Mouse (Mus musculus) cerebellum, adult 8-10 months (tissue): ENCODE results near the gene Ptprd.
A peak's percentile ranks its signal among the peaks of the same experiment; 100 is the strongest.
"Not testable (repeated sequence)": the region's sequence is repeated elsewhere in the genome, so short reads cannot be mapped to it uniquely, and the experiment has no call there.

ENCODE experiments used
- DNase-seq: peaks from one replicate; pipeline ENCODE4 v3.0.0; 2022

The Ptprd gene

DNA sequence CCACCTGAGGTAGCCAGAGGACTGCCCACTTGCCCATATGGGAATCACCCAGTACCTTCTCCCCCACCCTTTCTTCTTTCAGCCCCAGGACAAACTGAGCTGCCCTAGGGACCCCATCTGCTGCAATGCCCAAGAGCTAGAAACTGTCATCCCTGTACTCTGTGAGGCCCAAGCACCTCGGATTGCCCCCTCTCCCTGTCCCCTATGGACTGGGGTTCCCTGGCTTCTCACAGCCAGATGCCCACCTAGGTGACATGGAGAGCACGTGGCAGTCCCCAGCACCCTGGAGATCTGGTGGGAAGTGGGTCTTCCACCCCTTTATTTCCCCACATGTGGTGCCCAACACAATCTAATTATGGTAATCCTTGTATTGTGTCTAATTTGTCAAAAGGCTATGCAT, 331.5 kb downstream of the Ptprd start:
- DNase-seq = no peak

GRCm38 (mm10) chr4:77861269-77861668, 350.5 kb downstream of the Ptprd start:
- DNase-seq = no peak

- DNase-seq = not testable (repeated sequence)
These were observed 414.4 kb downstream of the Ptprd start for GRCm38 (mm10) chr4:77797391-77797790.

GRCm38 (mm10) chr4:77777237-77777636, 434.5 kb downstream of the Ptprd start:
- DNase-seq = no peak

DNA sequence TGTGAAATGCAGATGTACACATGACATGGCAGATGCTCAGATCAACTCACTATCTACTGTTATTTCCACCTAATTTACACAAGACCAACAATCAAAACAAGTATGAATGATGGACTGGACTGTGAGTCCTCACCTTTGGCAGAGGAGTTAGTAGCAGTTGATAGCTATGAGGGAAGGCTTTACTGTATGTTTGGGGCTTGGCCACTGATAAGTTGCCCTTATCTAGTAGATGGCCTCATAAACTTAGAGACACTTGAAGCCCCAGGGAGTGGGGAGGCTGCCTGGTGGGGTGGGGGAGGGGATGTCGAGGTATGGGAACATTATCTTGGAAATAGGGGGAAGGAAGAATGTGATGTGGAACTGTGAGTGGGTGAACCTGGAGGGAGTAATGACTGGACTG, 448.0 kb downstream of the Ptprd start:
- no peak for DNase-seq

GRCm38 (mm10) chr4:77743391-77743790, 468.4 kb downstream of the Ptprd start:
- DNase-seq = no peak

GRCm38 (mm10) chr4:77721908-77722307, 489.9 kb downstream of the Ptprd start:
- no peak for DNase-seq

DNA sequence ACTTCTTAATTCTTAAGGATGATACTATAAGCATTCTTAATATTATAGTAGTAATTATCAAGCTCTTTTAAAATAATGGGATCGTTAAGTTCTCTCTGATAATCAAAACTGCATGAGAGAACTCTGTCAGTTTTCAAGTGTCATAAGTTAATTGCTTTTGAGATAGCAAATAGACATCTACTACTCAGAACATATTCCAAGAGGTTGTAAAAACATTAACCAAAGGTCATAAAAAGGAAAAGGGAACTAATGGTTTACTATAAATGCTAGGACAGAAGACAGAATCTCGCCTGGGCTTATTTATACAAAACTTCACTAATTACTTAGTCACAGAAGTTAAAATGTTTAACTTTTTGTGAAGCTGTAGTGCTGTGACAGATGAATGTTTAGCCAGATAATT, 494.0 kb downstream of the Ptprd start:
- DNase-seq = no peak

DNA sequence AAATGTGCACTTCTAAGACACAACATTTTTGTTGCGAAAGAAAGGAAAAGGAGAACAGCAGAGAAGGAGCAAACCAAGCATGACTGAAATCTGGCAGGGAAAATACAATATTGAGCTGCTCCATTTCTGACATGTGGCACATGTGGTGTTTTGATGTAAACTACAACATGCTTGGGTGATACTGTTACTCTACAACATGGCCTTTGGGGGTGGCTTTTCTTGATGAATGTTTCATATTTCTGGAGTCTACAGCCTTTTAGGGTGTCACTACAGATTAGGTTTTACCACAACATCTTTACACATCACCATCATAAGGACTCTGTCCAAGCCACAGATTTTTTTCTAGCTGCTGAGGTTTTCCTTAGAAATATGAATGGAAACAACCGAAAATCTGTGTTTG, 501.5 kb downstream of the Ptprd start:
- DNase-seq = no peak

GRCm38 (mm10) chr4:77698294-77698693, 513.5 kb downstream of the Ptprd start:
- no peak for DNase-seq

GRCm38 (mm10) chr4:77675798-77676197, 536.0 kb downstream of the Ptprd start:
- DNase-seq = no peak

GRCm38 (mm10) chr4:77664761-77665160, 547.0 kb downstream of the Ptprd start:
- no peak for DNase-seq

DNA sequence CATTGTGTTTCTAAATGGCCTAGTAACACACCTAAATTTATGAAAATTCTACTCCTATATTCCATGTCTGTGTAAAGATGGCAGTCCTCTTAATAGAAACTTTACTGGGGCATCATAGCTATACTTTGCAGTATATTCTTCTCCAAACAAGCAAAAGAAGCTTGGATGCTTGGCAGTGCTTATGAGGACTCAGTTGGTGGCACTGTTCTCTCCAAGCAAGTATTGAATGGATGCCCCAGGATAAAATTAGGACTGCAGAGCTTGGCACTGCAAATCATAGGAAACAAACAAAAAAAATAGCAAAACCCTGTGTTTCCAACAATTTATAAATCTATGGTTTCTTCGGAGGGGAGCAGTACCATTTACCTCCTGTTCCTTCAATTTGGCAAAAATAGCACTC, 549.5 kb downstream of the Ptprd start:
- no peak for DNase-seq

- no peak for DNase-seq
These were observed 556.1 kb downstream of the Ptprd start for GRCm38 (mm10) chr4:77655669-77656068.

- DNase-seq = no peak
These were observed 562.0 kb downstream of the Ptprd start for GRCm38 (mm10) chr4:77649615-77650325.

DNA sequence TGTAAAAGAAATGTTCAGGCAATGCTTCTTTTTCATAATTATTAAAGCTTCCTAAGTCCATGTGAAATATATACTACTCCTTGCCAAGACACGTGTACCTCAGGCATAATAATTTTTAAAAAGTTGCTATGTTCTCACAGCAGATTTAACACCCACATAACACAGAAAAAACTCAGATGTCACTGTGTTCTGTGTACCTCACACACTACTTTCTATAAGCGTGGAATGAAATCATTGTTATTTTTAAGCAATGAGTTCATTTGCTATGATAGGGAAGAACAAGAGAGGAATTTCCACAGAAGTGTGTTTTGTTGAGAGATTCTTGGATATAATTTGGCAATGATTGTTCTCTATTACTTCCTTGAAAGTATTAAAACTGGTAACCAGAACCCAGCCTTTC, 562.9 kb downstream of the Ptprd start:
- DNase-seq = no peak

GRCm38 (mm10) chr4:77647451-77648137, 564.2 kb downstream of the Ptprd start:
- no peak for DNase-seq

DNA sequence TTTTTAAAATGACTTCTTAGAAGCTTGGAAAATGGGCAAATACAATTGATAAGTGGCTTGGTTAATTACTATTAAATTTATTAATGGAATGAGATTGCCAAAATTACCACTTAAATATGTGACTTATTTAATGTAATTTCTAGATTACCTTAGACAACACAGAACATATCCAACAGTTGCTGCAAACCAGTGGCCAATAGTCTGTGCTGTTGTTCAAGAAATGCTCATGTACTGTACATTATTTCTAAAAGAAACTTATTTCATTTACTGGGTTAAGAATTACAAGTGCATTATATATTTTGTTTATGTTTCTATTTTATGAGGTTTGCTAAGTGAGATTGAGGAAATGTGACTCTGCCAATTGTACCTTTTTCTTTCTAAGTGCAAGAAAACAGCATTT, 567.3 kb downstream of the Ptprd start:
- DNase-seq = peak; percentile 3

GRCm38 (mm10) chr4:77640022-77640421, 571.7 kb downstream of the Ptprd start:
- no peak for DNase-seq

- no peak for DNase-seq
These were observed 598.6 kb downstream of the Ptprd start for GRCm38 (mm10) chr4:77613129-77613528.

DNA sequence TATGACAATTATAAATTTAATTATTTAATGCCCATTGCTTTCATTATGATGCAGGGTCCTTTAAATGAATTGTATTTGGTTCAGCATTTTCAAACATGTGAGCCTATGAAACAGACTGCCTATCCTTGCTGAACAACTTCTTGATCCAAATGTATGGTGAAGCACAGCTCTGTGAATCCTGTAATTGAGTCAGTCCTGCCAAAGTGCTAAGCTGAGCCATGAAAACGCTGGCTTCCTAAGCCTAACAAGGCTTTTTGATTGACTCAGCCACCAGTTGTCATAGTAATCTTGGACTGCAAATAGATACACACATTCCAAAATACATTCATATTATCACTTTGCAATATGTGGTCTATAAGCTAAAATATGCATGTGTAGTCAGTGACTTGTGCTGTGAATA, 625.1 kb downstream of the Ptprd start:
- no peak for DNase-seq

DNA sequence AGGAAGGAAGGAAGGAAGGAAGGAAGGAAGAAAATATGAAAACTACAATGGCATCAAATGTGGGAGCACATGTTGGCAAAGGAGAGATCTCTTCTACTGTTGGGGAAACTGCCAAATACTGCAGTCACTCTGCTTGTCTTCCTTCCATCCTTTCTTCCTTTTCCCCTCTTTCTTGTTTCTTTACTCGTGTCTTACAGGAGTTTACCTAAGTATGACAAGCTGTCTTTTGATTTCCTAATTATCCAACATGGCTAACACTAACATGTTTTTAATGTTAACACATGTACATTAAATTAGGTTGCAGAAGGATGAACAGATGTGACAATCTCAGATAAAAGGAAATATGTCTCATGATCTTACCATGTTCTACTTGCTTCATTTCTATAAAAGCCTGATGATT, 625.5 kb downstream of the Ptprd start:
- no peak for DNase-seq

DNA sequence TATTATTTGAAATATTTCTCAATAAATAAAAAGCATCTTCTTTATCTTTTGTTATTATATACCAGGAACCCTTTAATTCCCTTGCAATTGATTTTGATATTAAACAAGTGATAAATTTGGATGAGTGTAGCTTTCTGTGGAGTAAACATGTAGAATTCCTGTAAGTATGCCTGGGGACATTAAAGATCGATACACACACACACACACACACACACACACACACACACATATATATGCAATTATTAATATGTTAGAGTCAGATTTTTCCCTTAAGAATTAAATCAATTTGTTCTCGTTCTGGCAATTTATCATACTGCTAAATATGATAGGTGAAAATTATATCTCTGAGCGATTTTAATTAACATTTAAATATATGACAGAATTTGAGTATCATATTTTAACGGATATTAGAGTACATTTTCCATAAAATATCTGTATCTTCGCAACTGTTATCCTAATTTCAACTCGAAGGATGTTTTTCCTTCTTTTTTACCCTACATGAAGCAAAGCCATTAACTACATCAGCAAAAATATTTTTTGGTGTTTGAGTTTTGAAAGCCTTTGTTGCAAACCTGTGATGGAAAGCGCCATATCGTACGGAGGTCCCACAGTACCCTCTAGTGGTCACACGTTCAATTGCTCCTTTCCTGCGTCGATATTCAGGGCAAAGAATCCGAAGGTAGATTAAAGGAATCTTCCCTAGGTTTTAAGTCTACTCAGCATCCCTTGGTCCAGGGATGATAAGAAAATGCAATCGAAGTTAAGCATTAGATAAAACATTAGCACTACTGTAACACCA, 653.2 kb downstream of the Ptprd start:
- peak; percentile 43 for DNase-seq

- DNase-seq = no peak
These were observed 655.9 kb downstream of the Ptprd start for GRCm38 (mm10) chr4:77555841-77556240.
